ENCODE assay signal across 10 mouse cellular contexts in the genomic region with DNA sequence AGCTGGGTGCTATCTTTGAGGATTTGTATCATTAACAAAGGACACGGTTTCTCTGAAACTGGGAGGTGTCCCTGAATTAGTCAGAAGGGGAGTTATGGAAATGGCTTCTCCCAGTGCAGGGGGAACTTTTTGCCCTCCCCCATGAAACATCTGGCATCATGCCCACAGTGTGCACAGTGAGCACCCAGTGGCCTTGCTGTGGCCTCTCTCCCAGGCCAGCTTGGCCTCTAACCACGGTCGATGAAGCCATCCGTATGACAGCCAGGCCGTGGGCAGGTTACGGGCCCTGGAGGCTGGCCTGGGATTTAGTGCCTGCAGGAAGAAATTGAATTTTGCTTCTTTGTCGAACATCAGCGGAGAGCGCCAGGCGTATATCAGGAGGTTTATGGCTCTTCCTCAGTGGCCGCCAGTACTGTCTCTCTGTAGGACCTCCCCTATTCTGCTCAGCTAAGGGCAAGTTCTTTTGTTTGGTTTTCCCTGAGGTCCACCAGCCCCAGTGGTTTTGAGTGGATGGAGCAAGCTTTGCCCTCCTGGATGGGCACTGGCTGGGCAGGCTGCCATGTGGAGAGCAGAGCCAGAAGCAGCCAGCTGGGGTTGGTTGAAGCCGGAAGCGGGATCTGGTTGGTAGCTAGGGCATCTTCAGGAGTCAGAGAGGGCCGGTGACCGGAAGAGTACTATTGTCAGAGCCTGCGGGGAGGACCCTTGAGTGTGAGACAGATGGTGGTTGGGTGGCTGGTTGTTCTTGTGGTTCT. TPM values are rescaled to one million over a fixed set of nuclear protein-coding genes. Genes with fewer than 3 reads are reported as not detected.
A peak's percentile ranks its signal among the peaks of the same experiment; 100 is the strongest.
DNase-seq lines count a peak whose midpoint lies in the region; ATAC-seq and TF ChIP-seq lines count a peak whose summit lies in the region.
"Had no signal": no experiment of that assay in that cellular context is flagged by ENCODE, and none has a peak within 500 bp of the region (broad histone marks: within the 10 kb centered on the region; RNA-seq: fewer than 3 reads in every experiment).

No protein-coding gene starts in this region.

- H3K4me2 ChIP-seq in liver, postnatal 0 days (ENCODE audit: low read depth, low read length) = no peak overlapping the region
- no peak overlapping the region for H3K4me2 ChIP-seq in neural tube, embryonic 15.5 days
- H3K4me2 ChIP-seq: limb, embryonic 12.5 days had no signal

- H3K36me3 ChIP-seq in liver, adult 2 months (ENCODE audit: control insufficient read depth, insufficient read depth, low read length) = no peaks in the 10 kb centered on the region
- H3K36me3 ChIP-seq in liver, postnatal 0 days (replicated peaks; ENCODE audit: insufficient read depth, low read length) = no peaks in the 10 kb centered on the region
- no peaks in the 10 kb centered on the region; the same call in 1 of the 2 replicates for H3K36me3 ChIP-seq in neural tube, embryonic 15.5 days
- H3K36me3 ChIP-seq: limb, embryonic 12.5 days had no signal

- peak; percentile 56 for DNase-seq in cerebellum, adult 9-11 months
- DNase-seq in cerebellum, adult 8-10 months = no peak
- peak; percentile 9 for DNase-seq in liver, adult 2 months (ENCODE audit: extremely low read depth, low read depth, low spot score)
- DNase-seq in liver, postnatal 0 days = no peak
- DNase-seq in cerebellum, postnatal 14 days = peak; percentile 73 to 83
- DNase-seq in heart, adult 11 months = no peak
- no peak for DNase-seq in lung, adult 18-20 months
- DNase-seq: B cell, adult 2 months had no signal

- TF ChIP-seq POLR2A in liver, adult 2 months (IDR thresholded peaks at IDR 0.05; ENCODE audit: extremely low read depth, insufficient read depth, low read length) = no peak

- no peaks in the 10 kb centered on the region for H3K9me3 ChIP-seq in liver, postnatal 0 days (ENCODE audit: low read length)
- no peaks in the 10 kb centered on the region for H3K9me3 ChIP-seq in neural tube, embryonic 15.5 days (replicated peaks)
- H3K9me3 ChIP-seq: limb, embryonic 12.5 days had no signal

- no peak overlapping the region for H3K27ac ChIP-seq in liver, adult 2 months (replicated peaks; ENCODE audit: insufficient read depth, low read depth, low read length)
- H3K27ac ChIP-seq in liver, postnatal 0 days (ENCODE audit: low read depth) = no peak overlapping the region
- H3K27ac ChIP-seq in neural tube, embryonic 15.5 days (replicated peaks) = peak overlapping the region; percentile 49
- H3K27ac ChIP-seq: limb, embryonic 12.5 days had no signal

- no peak for TF ChIP-seq CTCF in liver, adult 2 months (IDR thresholded peaks at IDR 0.05; ENCODE audit: low read depth, low read length)
- TF ChIP-seq CTCF in liver, postnatal 0 days (IDR thresholded peaks at IDR 0.05; ENCODE audit: low read depth) = no peak

- no peaks in the 10 kb centered on the region for H3K79me2 ChIP-seq in liver, adult 2 months (ENCODE audit: control insufficient read depth, insufficient read depth, low read length)

- no peaks in the 10 kb centered on the region for H3K27me3 ChIP-seq in liver, adult 2 months (ENCODE audit: control insufficient read depth, insufficient read depth, low read length)
- peaks cover 22% of the 10 kb centered on the region for H3K27me3 ChIP-seq in liver, postnatal 0 days (ENCODE audit: insufficient read depth, low read length)
- no peaks in the 10 kb centered on the region for H3K27me3 ChIP-seq in neural tube, embryonic 15.5 days (replicated peaks)

- no peak overlapping the region for H3K4me3 ChIP-seq in liver, adult 2 months (ENCODE audit: insufficient read depth, low read depth, low read length)
- no peak overlapping the region for H3K4me3 ChIP-seq in liver, postnatal 0 days (ENCODE audit: low read depth, low read length)
- H3K4me3 ChIP-seq in neural tube, embryonic 15.5 days (replicated peaks) = no peak overlapping the region
- H3K4me3 ChIP-seq: limb, embryonic 12.5 days had no signal

- WGBS in liver, adult 2 months = 77% methylated on average over 16 of the region's 16 CpGs
- WGBS in liver, postnatal 0 days (ENCODE audit: insufficient replicate concordance) = 86% methylated on average over 16 of the region's 16 CpGs
- 46% methylated on average over 16 of the region's 16 CpGs for WGBS in neural tube, embryonic 15.5 days

- no peak overlapping the region for H3K9ac ChIP-seq in liver, adult 2 months (ENCODE audit: low read depth, low read length)
- no peak overlapping the region for H3K9ac ChIP-seq in liver, postnatal 0 days (replicated peaks)
- peak overlapping the region; percentile 11; the same call in 1 of the 2 replicates for H3K9ac ChIP-seq in neural tube, embryonic 15.5 days (replicated peaks)
- H3K9ac ChIP-seq: limb, embryonic 12.5 days had no signal

- no peak for TF ChIP-seq EP300 in liver, postnatal 0 days (IDR thresholded peaks at IDR 0.05; ENCODE audit: low read depth)

- no peak for ATAC-seq in liver, postnatal 0 days
- ATAC-seq in neural tube, embryonic 15.5 days (ENCODE audit: low FRiP score) = no peak

- no peaks in the 10 kb centered on the region for H3K4me1 ChIP-seq in liver, adult 2 months (ENCODE audit: control insufficient read depth, insufficient read depth, low read length)
- H3K4me1 ChIP-seq in liver, postnatal 0 days (ENCODE audit: insufficient read depth) = no peaks in the 10 kb centered on the region
- peaks cover 36% of the 10 kb centered on the region for H3K4me1 ChIP-seq in neural tube, embryonic 15.5 days

RNA-seq across cellular contexts. Expression of gene Adgrb2, which starts 9.4 kb away (rescaled TPM):
- 0.07 TPM in 1 of 2 replicates, not detected in the other for total RNA-seq in liver, adult 2 months (2014; rRNA removed)
- polyA plus RNA-seq in liver, adult 2 months (2012; rRNA removed) = 0.06 TPM in 1 of 2 replicates, not detected in the other
- not detected in 2 replicates for polyA plus RNA-seq in liver, postnatal 0 days (2015; fragmentation: Nextera tagmentation; extraction: Ambion mirVana)
- polyA plus RNA-seq in neural tube, embryonic 15.5 days (2015; fragmentation: Nextera tagmentation; extraction: Ambion mirVana) = 11.9 and 15.5 TPM in 2 replicates

RNA-seq across cellular contexts. Expression of gene Col16a1, which starts 53.5 kb away (rescaled TPM):
- 1.9 and 2.4 TPM in 2 replicates for total RNA-seq in liver, adult 2 months (2014; rRNA removed)
- polyA plus RNA-seq in liver, adult 2 months (2012; rRNA removed) = 1.9 and 2.0 TPM in 2 replicates
- 2.3 and 3.0 TPM in 2 replicates for polyA plus RNA-seq in liver, postnatal 0 days (2015; fragmentation: Nextera tagmentation; extraction: Ambion mirVana)
- polyA plus RNA-seq in neural tube, embryonic 15.5 days (2015; fragmentation: Nextera tagmentation; extraction: Ambion mirVana) = 24.5 and 25.8 TPM in 2 replicates

Comparison
In these comparisons a context has a peak if more than half of its experiments do, and no peak if none do; other contexts are left out.
1. DNase-seq: peak in cerebellum, adult 9-11 months (single experiment), liver, adult 2 months (single experiment) and cerebellum, postnatal 14 days (2 of 2); none in cerebellum, adult 8-10 months (single experiment), liver, postnatal 0 days (single experiment), heart, adult 11 months (single experiment) and lung, adult 18-20 months (0 of 2).
2. RNA of gene Adgrb2, which starts 9.4 kb away (polyA plus RNA-seq): 11.9 to 15.5 TPM in neural tube, embryonic 15.5 days; not detected in liver, postnatal 0 days and 0.06 TPM in liver, adult 2 months; every median in the first group is over 10 times any median in the second.